Comparison of ENCODE assay signal across 8 mouse cellular contexts in genomic region chr6:47672741-47673140, GRCm38 (mm10).
A peak's percentile ranks its signal among the peaks of the same experiment; 100 is the strongest.
DNase-seq lines count a peak whose midpoint lies in the region; ATAC-seq and TF ChIP-seq lines count a peak whose summit lies in the region.
"Not testable (repeated sequence)": the region's sequence is repeated elsewhere in the genome, so short reads cannot be mapped to it uniquely, and the experiment has no call there.

No protein-coding gene starts in this region.

- H3K27me3 ChIP-seq in forebrain, embryonic 12.5 days; heart, embryonic 16.5 days (ENCODE audit: control insufficient read depth, insufficient read depth, low read length); kidney, embryonic 14.5 days (ENCODE audit: control insufficient read depth, insufficient read depth, low read length); midbrain, embryonic 11.5 days (ENCODE audit: control insufficient read depth, insufficient read depth, low read length): not testable (repeated sequence)

- not testable (repeated sequence) for TF ChIP-seq POLR2A in bone marrow macrophage, adult 2 months (IDR thresholded peaks at IDR 0.05; ENCODE audit: borderline replicate concordance, low read depth, low read length)

- not testable (repeated sequence) for H3K9me3 ChIP-seq in forebrain, embryonic 12.5 days; heart, embryonic 16.5 days (replicated peaks; ENCODE audit: control insufficient read depth, low read length); kidney, embryonic 14.5 days (ENCODE audit: control insufficient read depth, low read length); midbrain, embryonic 11.5 days (ENCODE audit: control insufficient read depth, low read length)

- not testable (repeated sequence) for H3K9ac ChIP-seq in forebrain, embryonic 12.5 days; heart, embryonic 16.5 days (ENCODE audit: low read length); kidney, embryonic 14.5 days (ENCODE audit: low read depth, low read length); midbrain, embryonic 11.5 days (ENCODE audit: low read length)

- intact Hi-C loops in left cerebral cortex, postnatal 4 days (cut with DNase I), result not testable (repeated sequence)

- H3K36me3 ChIP-seq in forebrain, embryonic 12.5 days (replicated peaks); heart, embryonic 16.5 days (ENCODE audit: control insufficient read depth, insufficient read depth); kidney, embryonic 14.5 days (ENCODE audit: control insufficient read depth, insufficient read depth, low read length); midbrain, embryonic 11.5 days (ENCODE audit: control insufficient read depth, insufficient read depth, low read length): not testable (repeated sequence)

- WGBS in forebrain, embryonic 12.5 days, result 20% methylated on average over 12 of the region's 33 CpGs
- 5% methylated on average over 6 of the region's 33 CpGs for WGBS in heart, embryonic 16.5 days
- 5% methylated on average over 10 of the region's 33 CpGs for WGBS in kidney, embryonic 14.5 days
- 19% methylated on average over 3 of the region's 33 CpGs for WGBS in midbrain, embryonic 11.5 days

- peak; percentile 36 for DNase-seq in left cerebral cortex, postnatal 4 days
- DNase-seq in midbrain, embryonic 11.5 days (ENCODE audit: low spot score, missing footprints), result not testable (repeated sequence)
- peak; percentile 50 to 53 for DNase-seq in spleen, adult 18-20 months
- DNase-seq in urinary bladder, postnatal 4 days (ENCODE audit: low spot score in 2 of 2), result peak; percentile 26 to 65

- not testable (repeated sequence) for ATAC-seq in forebrain, embryonic 12.5 days (ENCODE audit: low FRiP score); heart, embryonic 16.5 days (replicated peaks; ENCODE audit: extremely low read depth, insufficient read depth, low FRiP score); kidney, embryonic 14.5 days (ENCODE audit: low FRiP score, low TSS enrichment); midbrain, embryonic 11.5 days (ENCODE audit: low FRiP score)

- peak overlapping the region; percentile 49 for H3K4me2 ChIP-seq in forebrain, embryonic 12.5 days
- H3K4me2 ChIP-seq in heart, embryonic 16.5 days (ENCODE audit: low read depth, low read length), result peak overlapping the region; percentile 55
- peak overlapping the region; percentile 30; the same call in 1 of the 2 replicates for H3K4me2 ChIP-seq in kidney, embryonic 14.5 days (replicated peaks; ENCODE audit: low read depth, low read length)
- peak overlapping the region; percentile 30; the same call in 1 of the 2 replicates for H3K4me2 ChIP-seq in midbrain, embryonic 11.5 days

- H3K4me3 ChIP-seq in bone marrow macrophage, adult 2 months (ENCODE audit: insufficient read depth, low read length), result peak overlapping the region; percentile 51
- peak overlapping the region; percentile 39 for H3K4me3 ChIP-seq in forebrain, embryonic 12.5 days (replicated peaks)
- peak overlapping the region; percentile 35 for H3K4me3 ChIP-seq in heart, embryonic 16.5 days (ENCODE audit: low read length)
- H3K4me3 ChIP-seq in kidney, embryonic 14.5 days (ENCODE audit: low read length), result peak overlapping the region; percentile 29; the same call in 1 of the 2 replicates
- peak overlapping the region; percentile 19; the same call in 1 of the 2 replicates for H3K4me3 ChIP-seq in midbrain, embryonic 11.5 days (ENCODE audit: low read depth, low read length)

- H3K27ac ChIP-seq in bone marrow macrophage, adult 2 months (ENCODE audit: insufficient read depth, low read depth, low read length); forebrain, embryonic 12.5 days; heart, embryonic 16.5 days (ENCODE audit: low read length); kidney, embryonic 14.5 days (ENCODE audit: low read depth, low read length); midbrain, embryonic 11.5 days (ENCODE audit: low read depth, low read length): not testable (repeated sequence)

- H3K4me1 ChIP-seq in bone marrow macrophage, adult 2 months (ENCODE audit: control insufficient read depth, insufficient read depth, low read length); forebrain, embryonic 12.5 days; heart, embryonic 16.5 days (ENCODE audit: control insufficient read depth, insufficient read depth, low read length); kidney, embryonic 14.5 days (ENCODE audit: control insufficient read depth, insufficient read depth, low read length); midbrain, embryonic 11.5 days (ENCODE audit: control insufficient read depth, insufficient read depth, low read length): not testable (repeated sequence)

- TF ChIP-seq CTCF in bone marrow macrophage, adult 2 months (IDR thresholded peaks at IDR 0.05; ENCODE audit: low read depth, low read length), result not testable (repeated sequence)
